Mouse (Mus musculus): ENCODE results near the gene Tmem256. TPM values are rescaled to one million over a fixed set of nuclear protein-coding genes. Genes with fewer than 3 reads are reported as not detected.

Gene Tmem256
- polyA plus RNA-seq, 1 experiment from 2014 or later, result 455 TPM

DNA sequence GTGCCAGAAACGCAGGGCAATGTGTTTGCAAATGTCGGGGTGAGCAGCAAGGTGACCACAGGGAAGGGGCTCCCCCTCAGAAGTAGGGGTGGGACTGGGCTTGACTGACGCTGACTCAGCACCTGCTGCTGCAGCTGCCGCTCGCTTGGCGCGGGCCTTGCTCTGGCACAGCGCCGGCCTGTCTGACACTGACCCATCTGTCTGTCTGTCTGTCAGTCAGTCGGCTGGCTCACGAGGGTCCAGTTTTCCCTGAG, 38.2 kb upstream of the Tmem256 start:
- no peak for ATAC-seq (replicated peaks; ENCODE audit: low FRiP score, low TSS enrichment, low read depth)
- Histone ChIP-seq H3K4me2 (ENCODE audit: low read length) (peak overlapping the region; percentile 82), H3K9ac (ENCODE audit: low read length) (peak overlapping the region; percentile 48; the same call in 1 of the 2 replicates), H3K27ac (ENCODE audit: low read depth) (0 out of 2 replicates have a peak overlapping the region, but pooled peaks have one; percentile 19), H3K4me1 (replicated peaks; ENCODE audit: control insufficient read depth, insufficient read depth, low read length) (peaks cover 44% of the 10 kb centered on the region), H3K27me3 (replicated peaks; ENCODE audit: control insufficient read depth, insufficient read depth, low read length) (peaks cover 26% of the 10 kb centered on the region; the same call in 1 of the 2 replicates), H3K36me3 (ENCODE audit: control insufficient read depth, insufficient read depth, low read length) (no peaks in the 10 kb centered on the region), H3K4me3 (ENCODE audit: low read depth, low read length) (peak overlapping the region; percentile 41), H3K9me3 (ENCODE audit: control insufficient read depth, low read length) (no peaks in the 10 kb centered on the region)
- 4% methylated on average over 11 of the region's 11 CpGs for WGBS
- no peak for DNase-seq (ENCODE audit: low spot score)

DNA sequence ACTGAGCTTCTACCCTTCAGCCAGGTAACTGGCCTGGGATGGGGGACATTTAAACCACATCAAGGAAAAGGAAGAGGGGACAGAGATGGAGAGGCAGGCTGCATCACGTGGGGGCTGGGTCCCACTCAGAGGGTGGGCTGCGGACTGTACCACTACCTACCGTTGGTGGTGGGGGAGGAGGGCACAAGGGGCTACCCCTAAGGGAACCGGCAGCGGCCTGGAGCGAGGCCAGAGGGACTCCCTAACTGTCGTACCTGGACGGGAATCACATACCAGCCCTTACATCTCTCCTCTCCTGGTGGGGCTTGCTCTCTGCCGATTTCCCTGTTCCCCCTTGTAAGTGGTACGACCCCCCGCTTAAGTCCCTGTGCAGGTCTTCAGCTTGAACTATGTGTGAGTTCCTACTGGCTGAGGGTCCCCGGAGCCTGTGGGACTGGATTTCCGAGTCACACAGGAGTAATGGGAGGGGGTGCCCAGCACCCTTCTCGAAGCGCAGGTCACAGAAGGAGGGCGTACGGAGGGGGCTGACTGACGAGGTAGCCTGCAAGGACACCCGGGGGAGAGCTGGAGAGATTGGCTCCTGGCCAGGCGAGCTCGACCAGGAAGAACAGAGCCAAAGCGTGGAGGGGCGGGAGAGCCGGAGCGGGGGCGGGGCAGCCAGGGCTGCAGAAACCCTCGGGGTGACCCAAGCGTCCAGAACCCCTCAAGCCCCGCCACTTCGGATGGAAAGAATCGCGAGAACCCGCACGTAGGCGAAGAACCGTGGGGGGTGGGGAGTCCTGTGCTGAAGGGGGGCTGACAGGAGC, 37.7 kb upstream of the Tmem256 start:
- peaks cover 31% of the 10 kb centered on the region for H3K27me3 ChIP-seq (replicated peaks; ENCODE audit: control insufficient read depth, insufficient read depth, low read length)
- no peaks in the 10 kb centered on the region for H3K9me3 ChIP-seq (ENCODE audit: control insufficient read depth, low read length)
- H3K9ac ChIP-seq (ENCODE audit: low read length), result peak overlapping the region; percentile 48
- peak overlapping the region; percentile 82 for H3K4me2 ChIP-seq (ENCODE audit: low read length)
- H3K27ac ChIP-seq (ENCODE audit: low read depth), result peak overlapping the region; percentile 19; the same call in 1 of the 2 replicates
- DNase-seq (ENCODE audit: low spot score), result peak; percentile 90
- H3K36me3 ChIP-seq (ENCODE audit: control insufficient read depth, insufficient read depth, low read length), result no peaks in the 10 kb centered on the region
- 0 out of 2 replicates have a peak, but pooled peaks have one; percentile 22 for ATAC-seq (replicated peaks; ENCODE audit: low FRiP score, low TSS enrichment, low read depth)
- peak overlapping the region; percentile 41 for H3K4me3 ChIP-seq (ENCODE audit: low read depth, low read length)
- H3K4me1 ChIP-seq (replicated peaks; ENCODE audit: control insufficient read depth, insufficient read depth, low read length), result peaks cover 44% of the 10 kb centered on the region
- WGBS, result 1% methylated on average over 36 of the region's 36 CpGs

DNA sequence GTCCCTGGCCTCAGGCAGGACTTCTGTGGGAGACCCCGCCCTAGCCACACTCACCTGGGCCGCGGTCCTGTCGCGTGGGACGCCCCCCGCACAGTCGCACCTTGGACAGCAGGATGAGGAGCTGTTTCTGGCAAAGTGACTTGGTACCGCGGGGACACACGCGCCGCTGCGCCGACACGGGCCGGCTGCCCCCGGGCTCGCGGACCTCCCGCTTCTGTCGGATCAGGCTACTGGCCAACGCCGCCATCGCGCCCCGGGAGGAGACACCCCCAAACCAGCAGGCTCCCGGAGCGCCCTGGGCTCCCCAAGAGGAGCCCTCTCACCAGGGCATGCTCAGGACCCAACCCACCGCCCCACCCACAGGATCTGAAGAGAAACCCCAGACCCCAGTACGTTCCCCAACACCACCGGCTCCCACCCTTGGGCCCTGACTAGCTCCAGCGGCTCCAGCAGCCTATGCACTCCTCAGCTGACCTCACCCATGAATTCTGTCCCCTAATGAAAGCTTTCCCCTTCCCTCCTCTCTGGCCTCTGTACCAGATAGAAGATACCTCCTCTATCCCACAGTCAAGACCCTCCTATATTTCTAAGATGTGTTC, 36.8 kb upstream of the Tmem256 start, which contains the start of gene Fgf11:
Gene Fgf11 (minus strand): TSS at position 479 of the 599 bp plus-strand sequence.
- Histone ChIP-seq H3K27ac (ENCODE audit: low read depth) (peak within 1 kb of the TSS; percentile 19; the same call in 1 of the 2 replicates), H3K27me3 (replicated peaks; ENCODE audit: control insufficient read depth, insufficient read depth, low read length) (peaks cover 38% of the 10 kb centered on the region), H3K36me3 (ENCODE audit: control insufficient read depth, insufficient read depth, low read length) (no peaks in the 10 kb centered on the region), H3K9ac (ENCODE audit: low read length) (peak within 1 kb of the TSS; percentile 48), H3K4me2 (ENCODE audit: low read length) (peak within 1 kb of the TSS; percentile 82), H3K9me3 (ENCODE audit: control insufficient read depth, low read length) (no peaks in the 10 kb centered on the region), H3K4me3 (ENCODE audit: low read depth, low read length) (peak within 1 kb of the TSS; percentile 58), H3K4me1 (replicated peaks; ENCODE audit: control insufficient read depth, insufficient read depth, low read length) (peaks cover 44% of the 10 kb centered on the region)
- DNase-seq (ENCODE audit: low spot score), result peak; percentile 59
- WGBS, result under 1% methylated on average over 33 of the region's 33 CpGs
- no peak for ATAC-seq (replicated peaks; ENCODE audit: low FRiP score, low TSS enrichment, low read depth)

DNA sequence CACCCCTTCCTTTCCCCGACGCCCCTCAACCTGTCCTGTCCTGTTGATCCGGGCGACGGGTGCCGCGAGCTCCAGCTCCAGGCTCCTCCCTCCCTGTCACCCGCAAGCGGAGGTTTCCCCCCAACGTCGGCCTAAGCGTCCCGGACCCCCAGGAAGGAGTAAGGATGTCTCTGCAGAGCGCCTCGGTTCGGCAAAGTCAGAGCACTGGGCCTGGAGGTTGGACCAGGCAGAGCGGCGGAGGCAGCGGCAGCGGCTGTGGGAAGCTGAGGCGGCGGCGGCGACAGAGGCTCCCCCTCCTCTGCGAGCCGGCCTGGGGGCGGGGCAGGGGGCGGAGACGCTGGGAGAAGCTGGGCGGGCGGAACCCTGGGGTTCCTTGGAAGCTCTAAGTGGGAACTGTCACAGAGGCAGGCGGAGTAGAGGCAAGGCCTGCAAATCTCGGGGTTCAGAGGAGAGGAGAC, 35.6 kb upstream of the Tmem256 start:
- Histone ChIP-seq H3K36me3 (ENCODE audit: control insufficient read depth, insufficient read depth, low read length) (no peaks in the 10 kb centered on the region), H3K4me1 (replicated peaks; ENCODE audit: control insufficient read depth, insufficient read depth, low read length) (peaks cover 44% of the 10 kb centered on the region), H3K4me2 (ENCODE audit: low read length) (peak overlapping the region; percentile 82), H3K27ac (ENCODE audit: low read depth) (no peak overlapping the region), H3K9ac (ENCODE audit: low read length) (peak overlapping the region; percentile 42; the same call in 1 of the 2 replicates), H3K4me3 (ENCODE audit: low read depth, low read length) (peak overlapping the region; percentile 58), H3K9me3 (ENCODE audit: control insufficient read depth, low read length) (no peaks in the 10 kb centered on the region), H3K27me3 (replicated peaks; ENCODE audit: control insufficient read depth, insufficient read depth, low read length) (peaks cover 38% of the 10 kb centered on the region)
- DNase-seq (ENCODE audit: low spot score), result peak; percentile 89
- no peak for ATAC-seq (replicated peaks; ENCODE audit: low FRiP score, low TSS enrichment, low read depth)
- under 1% methylated on average over 29 of the region's 33 CpGs for WGBS

DNA sequence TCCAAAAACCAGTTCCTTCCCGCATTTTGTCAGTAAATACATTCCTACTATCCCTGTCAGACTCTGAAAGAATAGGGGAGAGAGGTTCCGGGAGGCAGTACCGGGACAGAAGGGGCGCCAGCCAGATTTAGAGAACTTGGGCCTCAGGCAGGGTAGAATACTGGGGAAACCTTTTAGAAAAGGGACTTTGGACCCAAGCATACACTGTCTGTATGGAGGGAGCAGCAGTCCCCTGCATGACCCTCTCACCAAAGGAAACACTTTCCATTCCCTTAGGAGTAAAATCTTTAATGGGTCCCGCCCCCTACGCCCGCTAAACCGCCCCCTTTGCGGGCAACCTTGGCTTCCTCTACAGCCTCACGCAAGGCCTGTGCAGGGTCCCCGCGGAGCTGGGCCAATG, 35.0 kb upstream of the Tmem256 start:
- Histone ChIP-seq H3K27ac (ENCODE audit: low read depth) (no peak overlapping the region), H3K36me3 (ENCODE audit: control insufficient read depth, insufficient read depth, low read length) (no peaks in the 10 kb centered on the region), H3K4me3 (ENCODE audit: low read depth, low read length) (peak overlapping the region; percentile 58), H3K4me2 (ENCODE audit: low read length) (peak overlapping the region; percentile 82), H3K9ac (ENCODE audit: low read length) (peak overlapping the region; percentile 42), H3K27me3 (replicated peaks; ENCODE audit: control insufficient read depth, insufficient read depth, low read length) (peaks cover 38% of the 10 kb centered on the region), H3K4me1 (replicated peaks; ENCODE audit: control insufficient read depth, insufficient read depth, low read length) (peaks cover 44% of the 10 kb centered on the region), H3K9me3 (ENCODE audit: control insufficient read depth, low read length) (no peaks in the 10 kb centered on the region)
- DNase-seq (ENCODE audit: low spot score) (no peak), ATAC-seq (replicated peaks; ENCODE audit: low FRiP score, low TSS enrichment, low read depth) (peak; percentile 16; the same call in 1 of the 2 replicates)
- 3% methylated on average over 12 of the region's 12 CpGs for WGBS

DNA sequence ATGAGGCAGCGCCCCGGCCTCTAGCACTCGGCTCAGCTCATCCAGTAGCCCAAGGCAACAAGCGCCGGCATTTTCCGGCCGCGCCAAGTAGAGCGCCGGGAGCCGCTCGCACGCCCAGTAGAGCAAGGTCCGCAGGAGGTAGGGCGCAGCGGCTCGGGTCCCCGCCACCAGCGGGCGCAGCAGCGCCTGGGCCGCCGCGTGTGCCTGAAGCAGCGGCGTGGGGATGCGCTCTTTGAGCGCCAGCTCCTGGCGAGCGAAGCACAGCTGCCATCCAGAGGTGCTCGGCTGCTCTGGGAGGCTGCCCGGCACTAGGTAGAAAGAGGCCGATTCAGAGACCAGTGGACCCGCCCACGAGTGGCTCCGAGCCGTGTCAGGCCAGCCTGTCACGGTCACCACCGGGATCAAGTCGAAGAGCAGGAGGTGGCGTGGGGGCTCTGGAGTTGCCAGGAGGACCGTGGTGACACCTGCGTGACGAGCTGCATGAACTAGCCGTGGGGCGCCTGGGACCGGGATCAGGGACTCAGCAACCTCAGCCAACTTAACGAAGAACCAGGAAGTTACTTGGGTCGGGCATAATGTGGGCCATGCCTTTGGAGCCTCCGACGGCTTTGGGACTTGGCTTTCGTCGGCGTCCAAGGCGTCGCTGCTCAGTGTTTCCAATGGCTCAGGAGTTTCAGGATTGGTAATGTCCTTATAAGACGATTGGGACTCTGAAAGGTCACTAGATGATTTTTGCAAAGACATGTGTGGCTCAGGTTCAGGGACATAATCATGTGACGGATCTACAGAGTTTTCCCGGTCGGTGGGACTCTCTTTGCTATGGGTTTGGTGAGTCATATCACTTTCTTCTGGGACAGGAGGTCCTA, 34.3 kb upstream of the Tmem256 start:
- peak overlapping the region; percentile 58 for H3K4me3 ChIP-seq (ENCODE audit: low read depth, low read length)
- WGBS, result 2% methylated on average over 59 of the region's 60 CpGs
- H3K9me3 ChIP-seq (ENCODE audit: control insufficient read depth, low read length), result no peaks in the 10 kb centered on the region
- ATAC-seq (replicated peaks; ENCODE audit: low FRiP score, low TSS enrichment, low read depth) (peak; percentile 41), DNase-seq (ENCODE audit: low spot score) (peak; percentile 82)
- H3K9ac ChIP-seq (ENCODE audit: low read length), result peak overlapping the region; percentile 42
- H3K27ac ChIP-seq (ENCODE audit: low read depth), result no peak overlapping the region
- peaks cover 38% of the 10 kb centered on the region for H3K27me3 ChIP-seq (replicated peaks; ENCODE audit: control insufficient read depth, insufficient read depth, low read length)
- peak overlapping the region; percentile 82 for H3K4me2 ChIP-seq (ENCODE audit: low read length)
- H3K4me1 ChIP-seq (replicated peaks; ENCODE audit: control insufficient read depth, insufficient read depth, low read length), result peaks cover 44% of the 10 kb centered on the region
- H3K36me3 ChIP-seq (ENCODE audit: control insufficient read depth, insufficient read depth, low read length), result no peaks in the 10 kb centered on the region

DNA sequence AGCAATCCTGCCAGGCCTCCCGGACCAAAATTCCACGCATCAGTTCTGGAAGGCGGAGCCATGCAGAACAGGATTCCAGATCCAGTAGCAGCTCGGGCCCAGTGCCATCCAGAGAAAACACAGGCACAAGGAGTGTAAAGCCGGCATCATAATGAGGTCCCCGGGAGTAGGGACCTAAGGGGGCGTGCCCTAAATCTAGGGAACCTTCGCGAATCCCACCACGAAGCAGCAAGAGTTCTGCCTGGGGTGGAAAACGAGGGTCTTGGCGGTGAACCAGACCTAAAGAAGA, 33.7 kb upstream of the Tmem256 start:
- Histone ChIP-seq H3K9ac (ENCODE audit: low read length) (peak overlapping the region; percentile 23), H3K27me3 (replicated peaks; ENCODE audit: control insufficient read depth, insufficient read depth, low read length) (peaks cover 38% of the 10 kb centered on the region), H3K27ac (ENCODE audit: low read depth) (no peak overlapping the region), H3K36me3 (ENCODE audit: control insufficient read depth, insufficient read depth, low read length) (no peaks in the 10 kb centered on the region), H3K4me2 (ENCODE audit: low read length) (peak overlapping the region; percentile 82), H3K9me3 (ENCODE audit: control insufficient read depth, low read length) (no peaks in the 10 kb centered on the region), H3K4me1 (replicated peaks; ENCODE audit: control insufficient read depth, insufficient read depth, low read length) (peaks cover 38% of the 10 kb centered on the region), H3K4me3 (ENCODE audit: low read depth, low read length) (peak overlapping the region; percentile 58)
- ATAC-seq (replicated peaks; ENCODE audit: low FRiP score, low TSS enrichment, low read depth) (no peak), DNase-seq (ENCODE audit: low spot score) (no peak)
- WGBS, result 4% methylated on average over 12 of the region's 12 CpGs

All from intestine, embryonic 14.5 days (tissue).